Mouse (Mus musculus): Measurements from ENCODE around the gene Afp. TPM values are rescaled to one million over a fixed set of nuclear protein-coding genes. Genes with fewer than 3 reads are reported as not detected.

The Afp gene
- total RNA-seq, 1 experiment = 0.18 TPM

DNA sequence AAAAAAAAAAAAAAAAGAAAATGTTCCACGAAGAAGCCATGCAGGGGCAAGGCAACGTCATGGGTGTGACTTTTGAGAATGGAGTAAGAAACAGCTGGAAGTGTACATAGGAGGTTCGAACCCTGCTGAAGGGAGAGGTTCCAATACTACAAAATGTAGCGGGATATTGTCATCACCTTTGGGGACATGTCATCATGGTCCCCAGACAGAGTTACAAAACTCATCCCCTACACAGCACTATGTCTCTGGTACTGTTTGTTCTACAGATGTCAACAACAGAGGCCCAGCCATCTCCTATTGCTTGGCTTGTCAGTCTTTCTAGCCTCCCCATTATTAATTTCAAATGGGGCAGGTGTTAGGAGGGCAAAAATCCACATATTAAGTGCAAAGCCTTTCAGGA is 16.6 kb upstream of the Afp start:
- Histone ChIP-seq H3K4me1 (ENCODE audit: control insufficient read depth in 2 of 2, insufficient read depth in 2 of 2, low read length in 2 of 2, poor library complexity in 1 of 2) (no peaks in the 10 kb centered on the region), H3K36me3 (ENCODE audit: control insufficient read depth, insufficient read depth, low read length, poor library complexity, severe bottlenecking) (no peaks in the 10 kb centered on the region), H3K9ac (ENCODE audit: insufficient read depth, low read depth, low read length, poor library complexity, severe bottlenecking) (no peak overlapping the region), H3K27ac (ENCODE audit: insufficient read depth, low read depth, low read length, poor library complexity, severe bottlenecking) (no peak overlapping the region), H3K4me3 (ENCODE audit: insufficient read depth in 1 of 2, low read depth in 1 of 2, low read length in 2 of 2, poor library complexity in 1 of 2, severe bottlenecking in 1 of 2) (no peak overlapping the region), H3K9me3 (ENCODE audit: control insufficient read depth, insufficient read depth, low read depth, low read length) (no peaks in the 10 kb centered on the region)
- DNase-seq (ENCODE audit: low read depth, low spot score) = no peak
- TF ChIP-seq HCFC1 (IDR thresholded peaks at IDR 0.05; ENCODE audit: borderline replicate concordance, insufficient read depth, low read length) = no peak
- TF ChIP-seq CHD2 (IDR thresholded peaks at IDR 0.05; ENCODE audit: low read depth, low read length) = no peak
- no peak for TF ChIP-seq ZNF384 (IDR thresholded peaks at IDR 0.05; ENCODE audit: low read depth, low read length)
- TF ChIP-seq ZC3H11A (IDR thresholded peaks at IDR 0.05; ENCODE audit: borderline replicate concordance, low read depth, low read length) = no peak
- no peak for TF ChIP-seq MAFK (IDR thresholded peaks at IDR 0.05; ENCODE audit: insufficient read depth, low read depth, low read length)
- in situ Hi-C loops (cut with MboI; ENCODE audit: low sequenced_read_pairs in 2 of 2, unreplicated experiment in 2 of 2) = no loop called here

GRCm38 (mm10) chr5:90474369-90474768 is 16.2 kb upstream of the Afp start:
- DNase-seq (ENCODE audit: low read depth, low spot score) = no peak
- Histone ChIP-seq H3K36me3 (ENCODE audit: control insufficient read depth, insufficient read depth, low read length, poor library complexity, severe bottlenecking) (no peaks in the 10 kb centered on the region), H3K27ac (ENCODE audit: insufficient read depth, low read depth, low read length, poor library complexity, severe bottlenecking) (no peak overlapping the region), H3K9me3 (ENCODE audit: control insufficient read depth, insufficient read depth, low read depth, low read length) (no peaks in the 10 kb centered on the region), H3K4me1 (ENCODE audit: control insufficient read depth in 2 of 2, insufficient read depth in 2 of 2, low read length in 2 of 2, poor library complexity in 1 of 2) (no peaks in the 10 kb centered on the region), H3K9ac (ENCODE audit: insufficient read depth, low read depth, low read length, poor library complexity, severe bottlenecking) (no peak overlapping the region), H3K4me3 (ENCODE audit: insufficient read depth in 1 of 2, low read depth in 1 of 2, low read length in 2 of 2, poor library complexity in 1 of 2, severe bottlenecking in 1 of 2) (no peak overlapping the region)
- TF ChIP-seq CHD2 (IDR thresholded peaks at IDR 0.05; ENCODE audit: low read depth, low read length) (no peak), MAFK (IDR thresholded peaks at IDR 0.05; ENCODE audit: insufficient read depth, low read depth, low read length) (no peak), ZNF384 (IDR thresholded peaks at IDR 0.05; ENCODE audit: low read depth, low read length) (no peak), HCFC1 (IDR thresholded peaks at IDR 0.05; ENCODE audit: borderline replicate concordance, insufficient read depth, low read length) (no peak), ZC3H11A (IDR thresholded peaks at IDR 0.05; ENCODE audit: borderline replicate concordance, low read depth, low read length) (no peak)
- in situ Hi-C loops (cut with MboI; ENCODE audit: low sequenced_read_pairs in 2 of 2, unreplicated experiment in 2 of 2) = no loop called here

GRCm38 (mm10) chr5:90476741-90477140 is 13.8 kb upstream of the Afp start:
- in situ Hi-C loops (cut with MboI; ENCODE audit: low sequenced_read_pairs in 2 of 2, unreplicated experiment in 2 of 2) = no loop called here
- Histone ChIP-seq H3K9me3 (ENCODE audit: control insufficient read depth, insufficient read depth, low read depth, low read length) (no peaks in the 10 kb centered on the region), H3K4me1 (ENCODE audit: control insufficient read depth in 2 of 2, insufficient read depth in 2 of 2, low read length in 2 of 2, poor library complexity in 1 of 2) (no peaks in the 10 kb centered on the region), H3K27ac (ENCODE audit: insufficient read depth, low read depth, low read length, poor library complexity, severe bottlenecking) (no peak overlapping the region), H3K36me3 (ENCODE audit: control insufficient read depth, insufficient read depth, low read length, poor library complexity, severe bottlenecking) (no peaks in the 10 kb centered on the region), H3K9ac (ENCODE audit: insufficient read depth, low read depth, low read length, poor library complexity, severe bottlenecking) (no peak overlapping the region), H3K4me3 (ENCODE audit: insufficient read depth in 1 of 2, low read depth in 1 of 2, low read length in 2 of 2, poor library complexity in 1 of 2, severe bottlenecking in 1 of 2) (no peak overlapping the region)
- no peak for TF ChIP-seq ZC3H11A (IDR thresholded peaks at IDR 0.05; ENCODE audit: borderline replicate concordance, low read depth, low read length)
- DNase-seq (ENCODE audit: low read depth, low spot score) = no peak

GRCm38 (mm10) chr5:90477308-90478140 is 13.0 kb upstream of the Afp start:
- H3K9ac ChIP-seq (ENCODE audit: insufficient read depth, low read depth, low read length, poor library complexity, severe bottlenecking) = no peak overlapping the region
- TF ChIP-seq CHD2 (IDR thresholded peaks at IDR 0.05; ENCODE audit: low read depth, low read length) (no peak), ZC3H11A (IDR thresholded peaks at IDR 0.05; ENCODE audit: borderline replicate concordance, low read depth, low read length) (no peak), ZNF384 (IDR thresholded peaks at IDR 0.05; ENCODE audit: low read depth, low read length) (no peak), HCFC1 (IDR thresholded peaks at IDR 0.05; ENCODE audit: borderline replicate concordance, insufficient read depth, low read length) (no peak), MAFK (IDR thresholded peaks at IDR 0.05; ENCODE audit: insufficient read depth, low read depth, low read length) (no peak)
- DNase-seq (ENCODE audit: low read depth, low spot score) = no peak
- no peaks in the 10 kb centered on the region for H3K36me3 ChIP-seq (ENCODE audit: control insufficient read depth, insufficient read depth, low read length, poor library complexity, severe bottlenecking)
- no peaks in the 10 kb centered on the region for H3K4me1 ChIP-seq (ENCODE audit: control insufficient read depth in 2 of 2, insufficient read depth in 2 of 2, low read length in 2 of 2, poor library complexity in 1 of 2)
- no peak overlapping the region for H3K27ac ChIP-seq (ENCODE audit: insufficient read depth, low read depth, low read length, poor library complexity, severe bottlenecking)
- H3K9me3 ChIP-seq (ENCODE audit: control insufficient read depth, insufficient read depth, low read depth, low read length) = no peaks in the 10 kb centered on the region
- in situ Hi-C loops (cut with MboI; ENCODE audit: low sequenced_read_pairs in 2 of 2, unreplicated experiment in 2 of 2) = no loop called here
- H3K4me3 ChIP-seq (ENCODE audit: insufficient read depth in 1 of 2, low read depth in 1 of 2, low read length in 2 of 2, poor library complexity in 1 of 2, severe bottlenecking in 1 of 2) = no peak overlapping the region

DNA sequence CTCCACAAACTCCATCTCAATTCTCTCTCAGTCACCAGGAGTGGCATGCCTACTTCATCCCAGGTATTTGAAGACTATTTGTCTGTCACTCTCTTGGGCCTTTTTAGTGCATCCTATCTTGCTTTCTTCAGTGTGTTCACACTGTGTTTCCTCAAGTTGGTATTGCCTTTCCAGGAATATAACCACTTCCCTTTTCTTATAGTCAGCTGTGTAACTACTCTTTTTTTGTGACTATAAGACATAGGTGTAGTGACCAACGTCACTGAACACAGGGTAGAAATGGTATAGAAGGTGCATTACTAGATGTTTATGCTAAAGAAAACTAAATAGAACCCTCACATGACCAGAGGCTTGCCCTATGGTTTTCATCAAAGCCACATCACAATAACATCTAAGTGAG is 11.7 kb upstream of the Afp start:
- Histone ChIP-seq H3K4me1 (ENCODE audit: control insufficient read depth in 2 of 2, insufficient read depth in 2 of 2, low read length in 2 of 2, poor library complexity in 1 of 2) (no peaks in the 10 kb centered on the region), H3K9me3 (ENCODE audit: control insufficient read depth, insufficient read depth, low read depth, low read length) (no peaks in the 10 kb centered on the region), H3K9ac (ENCODE audit: insufficient read depth, low read depth, low read length, poor library complexity, severe bottlenecking) (no peak overlapping the region), H3K4me3 (ENCODE audit: insufficient read depth in 1 of 2, low read depth in 1 of 2, low read length in 2 of 2, poor library complexity in 1 of 2, severe bottlenecking in 1 of 2) (no peak overlapping the region), H3K36me3 (ENCODE audit: control insufficient read depth, insufficient read depth, low read length, poor library complexity, severe bottlenecking) (no peaks in the 10 kb centered on the region), H3K27ac (ENCODE audit: insufficient read depth, low read depth, low read length, poor library complexity, severe bottlenecking) (no peak overlapping the region)
- no peak for TF ChIP-seq MAFK (IDR thresholded peaks at IDR 0.05; ENCODE audit: insufficient read depth, low read depth, low read length)
- TF ChIP-seq HCFC1 (IDR thresholded peaks at IDR 0.05; ENCODE audit: borderline replicate concordance, insufficient read depth, low read length) = no peak
- no peak for TF ChIP-seq ZNF384 (IDR thresholded peaks at IDR 0.05; ENCODE audit: low read depth, low read length)
- no peak for TF ChIP-seq CHD2 (IDR thresholded peaks at IDR 0.05; ENCODE audit: low read depth, low read length)
- TF ChIP-seq ZC3H11A (IDR thresholded peaks at IDR 0.05; ENCODE audit: borderline replicate concordance, low read depth, low read length) = no peak
- in situ Hi-C loops (cut with MboI; ENCODE audit: low sequenced_read_pairs in 2 of 2, unreplicated experiment in 2 of 2) = no loop called here
- no peak for DNase-seq (ENCODE audit: low read depth, low spot score)
